Mouse (Mus musculus): ENCODE data around the gene Mogat2. TPM values are rescaled to one million over a fixed set of nuclear protein-coding genes. Genes with fewer than 3 reads are reported as not detected.

Gene Mogat2
- polyA plus RNA-seq (2012; rRNA removed) = 6.9 and 36.5 TPM in 2 replicates

DNA sequence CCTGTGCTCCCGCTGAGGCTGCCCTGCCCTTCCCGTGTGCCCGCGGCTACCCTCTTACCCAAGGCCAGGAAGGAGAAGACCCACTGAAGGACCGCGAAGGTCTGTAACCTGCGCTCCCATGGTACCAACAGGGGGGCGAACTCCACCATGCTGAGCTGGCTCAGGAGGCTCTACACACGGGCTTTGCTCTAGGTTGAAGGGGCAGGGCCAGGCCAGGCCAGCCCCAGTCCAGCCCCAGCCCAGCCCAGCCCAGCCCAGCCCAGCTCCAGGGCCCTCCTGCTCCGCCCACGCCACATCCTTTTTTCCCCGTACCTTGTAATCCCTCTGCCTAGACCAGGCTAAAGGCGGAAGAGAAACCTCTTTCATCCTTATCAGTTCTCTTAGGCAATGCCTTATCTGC, at the start of gene Mogat2:
TSS of gene Mogat2 (minus strand) at position 203 of the 400 bp plus-strand sequence.
- no peak for DNase-seq (ENCODE audit: low read depth)

DNA sequence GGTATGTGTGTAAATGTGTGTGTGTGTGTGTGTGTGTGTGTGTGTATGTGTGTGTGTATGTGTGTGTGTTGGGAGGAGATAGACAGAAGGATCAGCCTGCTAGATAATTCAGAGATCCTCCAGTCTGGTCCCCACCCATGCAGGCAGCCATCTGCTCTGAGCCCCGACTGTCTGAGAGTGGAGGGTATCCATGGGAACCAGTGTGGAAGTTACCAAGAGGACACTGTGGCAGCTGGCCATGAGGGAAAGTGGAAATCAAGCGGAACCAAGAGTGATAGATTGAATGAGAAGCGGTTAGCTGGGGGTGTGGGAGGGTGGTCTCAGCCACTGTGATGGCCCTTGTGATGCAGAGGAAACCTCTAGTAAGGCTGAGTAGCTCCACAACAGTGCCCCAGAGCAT, 48.9 kb upstream of the Mogat2 start:
- DNase-seq (ENCODE audit: low read depth) = no peak

DNA sequence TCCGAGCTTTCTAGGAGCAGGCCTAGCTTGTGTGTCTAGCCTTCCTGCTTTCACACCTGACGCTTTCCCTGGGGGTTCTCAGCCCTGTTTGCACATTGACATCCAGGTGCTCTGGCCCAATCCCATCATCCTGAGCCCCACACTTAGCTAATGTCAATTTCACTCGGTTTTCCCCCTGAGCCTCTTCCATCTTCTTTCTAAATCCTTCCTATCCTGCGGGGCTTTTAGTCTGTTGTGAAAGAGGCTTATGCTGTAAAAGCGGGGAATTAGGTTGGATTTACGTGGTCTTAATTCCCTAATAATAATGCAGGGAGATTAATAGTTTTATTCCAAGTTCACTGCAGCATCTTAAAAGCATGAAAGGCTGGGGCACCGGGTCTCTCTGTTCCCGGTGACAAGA, 41.2 kb upstream of the Mogat2 start:
- no peak for DNase-seq (ENCODE audit: low read depth)

DNA sequence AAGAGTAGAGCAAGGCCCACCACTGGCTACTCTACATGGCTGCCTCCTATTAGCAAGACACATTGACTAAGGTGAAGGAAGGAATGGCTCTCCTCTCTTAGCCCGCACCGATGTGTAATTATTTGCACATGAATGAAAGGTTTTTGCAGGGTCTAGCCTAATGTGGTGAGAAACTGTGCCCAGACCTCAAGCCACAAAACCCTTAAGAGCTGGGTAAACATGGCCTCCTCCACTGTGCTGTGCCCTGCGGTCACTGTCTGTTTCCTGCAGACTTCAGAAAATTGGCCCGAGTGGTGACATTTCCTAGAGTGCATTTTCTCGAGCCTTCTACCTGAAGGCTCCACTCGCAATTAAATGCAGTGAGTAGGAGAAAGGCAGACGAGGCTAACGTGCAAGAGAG, 39.9 kb upstream of the Mogat2 start:
- no peak for DNase-seq (ENCODE audit: low read depth)

DNA sequence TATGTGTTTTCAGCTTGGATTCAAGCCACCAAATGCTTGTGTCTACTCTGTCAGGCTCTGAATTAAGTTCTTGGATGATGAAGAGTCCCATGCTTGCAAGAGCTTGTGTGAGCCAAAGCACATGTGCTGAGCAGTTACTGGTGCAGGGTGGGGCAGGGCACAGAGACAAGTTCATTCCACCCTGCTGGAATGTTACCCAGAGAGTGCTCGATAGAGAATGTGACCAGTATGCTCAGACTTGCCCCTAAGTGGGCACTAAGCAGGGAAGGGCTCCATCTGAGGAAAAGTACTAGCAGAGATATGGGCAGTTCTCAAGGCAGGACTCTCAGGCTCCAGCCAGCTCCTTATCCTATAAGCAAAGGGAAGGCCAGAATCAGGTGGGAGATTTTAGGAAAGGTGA, 38.3 kb upstream of the Mogat2 start:
- DNase-seq (ENCODE audit: low read depth) = no peak

DNA sequence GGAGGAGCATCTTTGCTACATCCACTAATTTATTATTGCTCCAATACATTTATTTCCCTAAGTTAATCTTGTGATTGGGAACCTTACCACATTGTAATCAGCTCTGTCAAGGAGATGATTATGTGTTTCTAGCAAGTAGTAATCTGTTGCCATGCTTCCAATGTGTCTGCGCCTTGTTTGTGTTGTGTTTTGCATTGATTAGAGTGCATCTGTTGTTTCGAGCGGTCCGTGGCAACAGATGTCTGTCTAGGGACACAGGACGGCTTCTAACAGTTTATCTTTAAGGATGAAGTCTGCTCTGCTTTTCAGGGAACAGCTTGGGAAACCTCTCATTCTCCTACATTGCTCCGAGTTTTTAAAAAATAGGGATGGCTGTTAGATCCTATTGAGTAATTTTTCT, 36.7 kb upstream of the Mogat2 start:
- no peak for DNase-seq (ENCODE audit: low read depth)

DNA sequence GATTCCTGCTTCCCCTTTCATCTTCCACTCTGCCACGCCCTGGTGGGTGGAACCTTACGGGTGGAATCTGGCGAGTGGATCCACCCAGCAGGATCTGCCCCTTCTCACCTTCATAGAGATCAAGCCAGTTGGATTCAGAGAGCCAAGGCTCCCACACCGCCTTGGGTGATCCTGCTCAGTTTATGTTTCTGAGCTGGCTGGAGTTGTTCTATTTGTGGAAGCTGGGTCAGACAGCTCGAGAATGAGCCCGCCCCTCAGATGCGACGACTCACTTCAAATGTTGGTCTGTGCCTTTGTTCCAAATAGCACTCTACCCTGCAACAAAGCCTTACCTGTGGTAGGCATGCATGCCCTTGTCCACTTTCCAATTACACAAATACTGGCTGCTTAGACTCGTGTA, 33.2 kb upstream of the Mogat2 start:
- DNase-seq (ENCODE audit: low read depth) = no peak

DNA sequence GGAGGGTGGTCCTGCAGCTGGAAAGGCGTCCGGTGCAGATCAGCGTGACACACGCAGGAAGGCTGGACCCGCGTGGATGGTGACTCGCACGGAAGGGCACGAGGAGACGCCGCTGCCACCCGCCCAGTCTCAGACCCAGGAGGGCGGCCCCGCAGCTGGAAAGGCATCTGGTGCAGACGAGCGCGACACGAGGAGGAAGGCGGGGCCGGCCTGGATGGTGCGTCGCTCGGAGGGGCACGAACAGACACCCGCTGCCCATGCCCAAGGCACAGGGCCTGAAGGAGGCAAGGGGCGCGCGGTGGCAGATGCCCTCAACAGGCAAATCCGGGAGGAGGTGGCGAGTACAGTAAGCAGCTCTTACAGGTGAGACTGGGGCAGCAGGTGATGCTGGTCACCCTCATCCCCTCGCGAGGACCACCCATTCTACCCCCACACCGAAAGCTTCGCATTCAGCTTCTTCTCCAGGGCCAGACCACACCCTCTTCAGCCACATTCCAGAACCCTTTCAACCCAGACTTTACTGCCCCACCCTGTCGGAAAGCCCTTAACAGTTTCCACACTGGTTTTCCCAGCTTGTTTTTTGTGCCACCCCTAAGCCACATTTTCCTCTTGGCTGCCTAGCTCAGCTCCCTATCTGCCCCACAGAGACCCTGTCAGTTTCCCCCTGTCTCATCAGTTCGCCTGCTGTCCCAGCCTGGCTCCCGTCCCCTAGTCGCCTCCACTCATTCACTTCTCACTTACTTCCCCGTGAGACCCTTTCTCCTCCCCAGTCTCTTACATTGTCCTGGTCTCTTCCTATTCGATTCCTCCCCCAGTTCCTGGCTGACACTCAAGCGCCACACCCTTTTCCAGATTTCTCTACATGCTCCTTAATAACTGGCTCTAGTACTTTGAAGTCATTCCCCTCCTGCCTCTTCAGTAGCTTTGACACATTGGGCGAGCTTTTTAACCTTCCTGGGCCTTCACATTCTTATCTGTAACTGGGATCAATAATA, 30.8 kb upstream of the Mogat2 start:
- DNase-seq (ENCODE audit: low read depth) = no peak

DNA sequence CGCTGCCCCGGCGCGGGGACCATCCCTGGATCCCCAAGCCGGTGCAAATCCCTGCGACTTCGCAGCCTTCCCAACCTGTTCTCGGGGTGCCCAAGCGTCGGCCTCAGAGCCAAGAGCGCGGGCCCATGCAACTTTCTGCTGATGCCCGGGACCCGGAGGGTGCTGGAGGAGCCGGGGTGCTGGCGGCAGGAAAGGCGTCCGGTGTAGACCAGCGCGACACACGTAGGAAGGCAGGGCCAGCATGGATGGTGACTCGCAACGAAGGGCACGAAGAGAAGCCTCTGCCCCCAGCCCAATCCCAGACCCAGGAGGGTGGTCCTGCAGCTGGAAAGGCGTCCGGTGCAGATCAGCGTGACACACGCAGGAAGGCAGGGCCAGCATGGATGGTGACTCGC, 30.1 kb upstream of the Mogat2 start:
- no peak for DNase-seq (ENCODE audit: low read depth)

DNA sequence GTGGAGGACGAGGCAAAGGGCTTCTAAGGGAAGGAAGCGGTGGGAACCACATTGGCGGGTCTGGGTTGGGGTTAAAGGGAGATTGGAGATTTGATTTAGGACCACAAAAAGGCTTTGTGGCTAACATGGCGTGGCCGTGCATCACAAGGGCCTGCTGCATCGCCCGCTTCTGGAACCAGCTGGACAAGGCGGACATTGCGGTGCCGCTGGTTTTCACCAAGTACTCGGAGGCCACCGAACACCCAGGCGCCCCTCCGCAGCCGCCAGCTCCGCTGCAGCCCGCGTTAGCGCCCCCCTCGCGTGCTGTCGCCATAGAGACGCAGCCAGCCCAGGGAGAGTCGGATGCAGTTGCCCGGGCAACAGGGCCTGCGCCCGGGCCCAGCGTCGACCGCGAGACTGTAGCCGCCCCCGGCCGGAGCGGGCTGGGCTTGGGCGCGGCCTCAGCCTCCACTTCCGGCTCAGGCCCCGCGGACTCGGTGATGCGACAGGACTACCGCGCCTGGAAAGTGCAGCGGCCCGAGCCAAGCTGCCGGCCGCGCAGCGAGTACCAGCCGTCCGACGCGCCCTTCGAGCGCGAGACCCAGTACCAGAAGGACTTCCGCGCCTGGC, 29.6 kb upstream of the Mogat2 start:
- DNase-seq (ENCODE audit: low read depth) = no peak

DNA sequence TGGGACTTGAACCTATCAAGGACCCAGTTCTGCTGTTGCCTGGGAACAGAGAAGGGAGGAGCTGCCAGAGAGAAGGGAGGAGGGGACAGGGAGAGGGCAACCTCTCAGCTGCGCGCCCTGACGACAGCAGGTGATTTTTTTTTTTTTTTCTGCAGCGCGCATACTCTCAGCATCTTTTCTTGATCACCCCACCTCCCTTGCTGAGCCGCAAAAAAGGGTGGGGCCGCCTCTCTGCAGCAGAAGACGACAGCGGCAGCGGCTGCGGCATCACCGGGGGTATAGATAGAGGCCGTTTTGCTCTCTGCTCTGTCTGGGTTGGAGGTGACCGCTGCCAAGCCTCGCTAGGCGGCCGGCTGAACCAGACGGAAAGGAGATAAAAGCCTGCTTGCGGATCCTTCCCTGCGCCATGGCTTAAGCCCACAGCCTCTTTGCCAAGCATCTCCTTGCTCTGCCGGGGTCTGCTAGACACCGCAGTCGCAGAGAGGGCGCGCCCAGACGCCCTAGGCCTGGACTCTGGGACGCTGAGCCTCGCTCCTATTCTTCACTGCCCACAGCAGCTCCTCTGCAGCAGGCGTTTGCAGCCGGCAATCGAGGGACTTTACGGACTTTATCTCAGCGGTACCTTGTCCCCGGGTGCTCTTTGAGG, 29.0 kb upstream of the Mogat2 start, which contains the start of gene Map6:
TSS of gene Map6 (plus strand) at position 197 of the 646 bp plus-strand sequence.
- DNase-seq (ENCODE audit: low read depth) = no peak

DNA sequence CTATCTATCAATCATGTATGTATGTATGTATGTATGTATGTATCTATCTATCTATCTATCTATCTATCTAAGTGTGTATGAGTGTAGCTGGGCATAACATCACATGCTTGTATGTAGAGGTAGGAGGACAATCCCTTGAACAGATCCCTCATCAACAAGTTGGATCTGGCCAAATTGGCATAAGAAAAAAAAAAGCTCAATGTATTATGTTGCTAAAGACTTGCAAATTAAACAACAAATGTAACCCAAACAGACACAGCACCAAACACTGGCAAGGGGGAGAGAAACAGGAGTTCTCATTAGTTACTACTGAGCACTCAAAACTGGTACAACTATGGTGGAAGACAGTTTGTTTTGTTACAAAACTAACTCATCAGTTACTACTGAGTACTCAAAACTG, 26.2 kb upstream of the Mogat2 start:
- DNase-seq (ENCODE audit: low read depth) = no peak

DNA sequence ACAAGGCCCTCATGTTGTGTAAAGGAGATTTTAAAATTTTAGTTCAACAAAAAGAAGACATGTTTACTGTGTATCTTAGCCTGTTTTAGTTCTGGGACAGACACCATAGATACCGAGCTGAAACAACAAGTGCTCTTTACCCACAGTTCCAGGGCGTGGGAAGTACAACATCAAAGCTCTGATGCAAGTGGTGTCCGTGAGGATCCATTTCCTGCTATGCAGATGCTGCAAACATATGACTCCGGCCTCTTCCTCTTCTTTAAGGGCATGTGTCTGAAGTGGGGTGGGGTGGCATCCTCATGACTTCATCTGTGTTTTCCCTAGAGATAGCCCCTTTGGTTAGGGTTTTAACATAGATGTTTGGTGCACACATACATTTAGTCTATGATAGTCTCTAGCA, 25.1 kb upstream of the Mogat2 start:
- DNase-seq (ENCODE audit: low read depth) = no peak

DNA sequence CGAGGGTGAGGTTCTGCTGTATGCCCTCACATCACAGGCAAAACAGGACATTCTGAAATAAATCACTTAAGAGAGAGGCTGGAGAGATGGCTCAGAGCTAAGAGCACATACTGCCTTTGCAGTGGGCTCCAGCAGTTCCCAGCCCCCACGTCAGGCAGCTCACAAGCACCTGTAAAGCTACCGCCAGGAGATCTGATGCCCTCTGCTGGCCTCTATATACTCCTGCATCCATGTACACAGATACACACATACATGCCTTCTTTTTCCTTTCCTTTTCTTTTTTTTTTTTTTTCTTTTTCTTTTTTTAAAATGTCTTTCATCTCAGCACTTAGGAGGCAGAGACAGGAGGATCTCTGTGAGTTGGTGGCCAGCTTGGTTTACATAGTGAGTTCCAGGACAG, 23.5 kb upstream of the Mogat2 start:
- no peak for DNase-seq (ENCODE audit: low read depth)

DNA sequence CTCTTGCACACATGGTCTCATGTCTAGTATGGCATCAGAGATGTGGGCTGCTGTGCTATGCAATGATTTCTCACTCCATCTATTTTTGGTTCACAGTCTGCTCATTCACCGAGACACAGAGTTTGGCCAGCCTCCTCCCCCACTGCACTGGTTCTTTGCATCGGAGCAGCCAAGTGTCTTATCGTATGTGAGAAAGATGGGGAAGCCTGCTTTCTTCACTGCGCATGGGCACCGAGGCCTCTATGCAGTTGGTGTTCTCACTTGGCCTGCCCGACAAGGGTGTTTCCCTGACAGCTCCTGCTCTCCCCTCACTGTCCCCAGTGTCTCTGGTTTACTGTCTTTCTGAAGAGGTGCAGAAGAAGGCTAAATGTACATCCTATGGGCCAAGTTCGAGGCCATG, 16.6 kb upstream of the Mogat2 start:
- DNase-seq (ENCODE audit: low read depth) = no peak

DNA sequence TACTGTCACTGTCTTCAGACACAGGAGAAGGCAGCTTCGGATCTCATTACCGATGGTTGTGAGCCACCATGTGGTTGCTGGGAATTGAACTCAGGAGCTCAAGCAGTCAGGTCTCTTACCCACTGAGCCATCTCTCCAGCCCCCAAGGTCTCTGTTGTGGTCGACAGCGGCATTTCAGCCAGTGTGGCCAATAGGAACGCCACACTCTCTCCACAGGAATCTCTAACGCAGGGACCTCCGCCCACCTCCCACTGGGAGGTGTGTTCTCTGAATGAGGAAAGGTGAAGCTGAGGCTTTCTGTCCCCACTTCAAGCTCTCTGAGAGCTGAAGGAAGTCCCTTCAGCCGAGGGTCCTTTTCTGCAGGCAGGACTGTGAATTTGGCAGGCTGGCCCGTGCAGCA, 12.0 kb upstream of the Mogat2 start:
- DNase-seq (ENCODE audit: low read depth) = no peak

DNA sequence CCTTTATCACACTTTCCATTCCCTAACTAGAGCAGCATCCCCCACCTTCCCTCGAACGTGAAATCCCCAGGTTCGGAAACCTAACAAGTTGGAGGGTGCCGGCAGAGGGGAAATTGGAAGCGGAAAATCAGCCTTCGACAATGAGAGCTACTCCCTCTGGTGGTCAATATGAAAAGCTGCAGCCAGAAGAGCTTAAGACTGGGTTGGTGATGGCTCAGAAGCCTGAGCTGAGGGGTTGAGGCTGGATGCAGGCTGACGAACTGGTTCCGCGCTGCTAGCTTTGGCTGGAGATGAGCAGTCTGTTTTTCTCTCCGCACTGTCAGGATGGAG, 11.1 kb upstream of the Mogat2 start:
- no peak for DNase-seq (ENCODE audit: low read depth)

DNA sequence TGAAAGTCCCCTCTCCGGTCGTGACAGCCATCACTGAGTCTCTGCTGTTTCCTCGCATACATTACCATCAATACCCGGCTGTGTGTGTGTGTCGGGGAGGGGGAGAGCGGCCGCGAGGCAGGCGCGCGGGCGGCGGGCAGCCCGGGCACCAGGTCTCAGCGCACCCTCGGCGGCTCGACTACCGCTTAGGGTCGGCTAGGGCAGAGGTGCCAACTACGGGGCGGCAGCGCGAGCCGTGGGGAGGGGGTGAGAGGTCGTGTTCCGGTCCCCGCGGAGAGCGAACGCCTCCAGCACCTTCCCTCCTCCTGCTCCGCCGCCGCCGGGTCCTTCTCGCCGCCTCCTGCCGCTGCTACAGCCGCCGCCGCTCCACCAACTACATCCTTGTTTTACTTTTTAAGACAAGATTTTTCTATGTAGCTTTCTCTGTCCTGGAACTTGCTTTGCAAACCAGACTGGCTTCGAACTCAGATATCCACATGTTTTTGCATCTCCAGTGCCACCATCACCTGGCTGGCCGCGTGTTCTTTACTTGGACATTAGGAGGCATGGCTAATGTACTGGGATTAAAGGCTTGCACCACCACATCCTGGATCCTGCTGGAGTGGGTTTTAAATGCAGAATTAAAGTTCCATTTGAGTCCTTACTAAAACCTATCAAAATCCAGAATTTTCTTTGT, 10.6 kb upstream of the Mogat2 start:
- no peak for DNase-seq (ENCODE audit: low read depth)

DNA sequence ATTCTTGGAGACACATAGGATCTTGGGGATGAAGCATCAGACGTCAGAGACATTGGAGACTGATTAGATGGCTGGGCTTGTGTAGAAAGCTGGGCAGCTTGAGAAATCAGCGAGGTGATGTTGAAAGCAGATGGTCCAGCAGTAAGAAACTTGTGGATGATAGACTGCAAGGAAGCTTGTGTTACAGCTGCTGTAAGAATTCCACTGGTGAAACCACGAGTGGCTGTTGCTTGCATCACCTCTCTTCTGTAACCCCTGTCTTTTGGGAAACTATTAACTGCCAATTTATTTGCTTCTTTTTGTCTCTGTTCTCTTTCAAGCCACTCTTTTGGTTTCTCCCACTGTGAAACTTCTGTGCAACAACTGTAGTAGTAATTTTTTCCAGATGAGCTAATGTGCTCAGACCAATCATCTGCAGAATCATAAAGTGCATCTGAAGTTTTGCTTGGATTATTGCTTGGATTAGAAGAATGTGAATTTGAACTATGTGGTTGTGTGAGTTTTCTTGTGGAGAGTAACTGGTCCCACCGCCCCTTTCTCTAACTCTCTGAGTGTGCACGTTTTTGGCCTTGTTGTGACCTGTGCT, 9.8 kb upstream of the Mogat2 start:
- DNase-seq (ENCODE audit: low read depth) = no peak

DNA sequence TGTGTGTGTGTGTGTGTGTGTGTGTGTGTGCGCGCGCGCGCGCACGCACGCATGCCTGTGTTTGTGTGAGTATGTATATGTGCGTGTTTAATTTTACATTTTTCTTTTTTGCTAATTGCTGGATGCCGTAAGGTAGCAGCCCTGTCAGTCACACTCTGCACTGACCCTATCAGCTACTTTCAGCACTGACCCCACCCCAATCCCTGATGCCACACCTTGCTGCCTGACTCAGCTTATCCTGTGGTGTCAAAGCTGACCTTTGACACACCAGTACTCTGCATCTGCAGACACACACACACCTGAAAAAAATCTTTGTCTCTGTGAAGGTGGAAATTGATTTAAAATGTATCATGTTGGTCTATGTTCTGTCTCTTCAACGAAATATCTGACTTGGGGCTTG, 3.7 kb upstream of the Mogat2 start:
- DNase-seq (ENCODE audit: low read depth) = no peak

DNA sequence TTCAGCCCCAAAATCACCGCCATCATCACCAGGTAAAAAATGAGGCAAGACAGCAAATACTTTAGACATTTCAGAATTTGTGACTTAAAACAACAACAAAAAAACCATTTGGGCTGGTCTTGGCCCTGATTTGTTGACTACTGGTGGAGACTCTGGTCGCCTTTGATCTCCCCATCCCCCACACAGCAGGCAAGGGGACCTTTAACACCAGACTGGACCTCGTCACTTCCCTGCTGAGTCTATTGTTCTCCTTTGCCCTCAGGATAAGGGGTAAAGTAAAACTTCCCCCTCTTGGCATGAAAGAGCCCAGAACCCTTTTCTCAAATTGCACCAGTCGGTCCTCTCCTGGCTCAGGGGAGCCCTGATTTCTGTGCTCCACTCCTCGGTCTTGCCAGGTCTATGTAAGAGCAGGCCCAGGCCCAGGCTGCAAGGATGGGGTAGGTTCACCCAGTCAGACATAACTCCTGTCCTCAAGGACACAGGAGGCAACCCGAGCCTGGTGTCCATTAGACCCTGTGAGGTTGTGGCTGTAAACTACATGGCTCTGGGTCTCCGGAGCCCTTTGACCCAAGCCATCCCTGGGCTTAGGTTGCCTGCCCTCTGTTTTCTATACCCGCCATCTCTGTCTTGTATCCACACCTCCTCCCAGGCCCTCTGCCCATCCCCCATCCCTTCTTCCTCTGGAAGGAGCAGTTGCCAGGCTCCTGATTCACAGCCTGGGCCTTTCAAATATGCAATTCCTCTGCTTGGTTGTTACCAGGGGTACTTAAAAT, 1.3 kb downstream of the Mogat2 start:
- DNase-seq (ENCODE audit: low read depth) = no peak
